Mouse (Mus musculus) heart, embryonic 14.5 days (tissue): Measurements from ENCODE around the gene Irf2. TPM values are rescaled to one million over a fixed set of nuclear protein-coding genes. Genes with fewer than 3 reads are reported as not detected.

ENCODE experiments used
- ATAC-seq: fragments of 200-750 bp; cut with Nextera tagmentation; 2 replicates; pipeline ENCODE4 v1.8.0; 2017; ENCODE audit warnings: low read depth, moderate TSS enrichment; ENCODE audit not compliant: insufficient number of reproducible peaks, insufficient read depth, low FRiP score
- H3K27ac ChIP-seq, 2 experiments: fragments of 200-500 bp in 1 of 2; fragments of 300-500 bp in 1 of 2; sonication (generic) in 1 of 2; replicated peaks in 1 of 2; 2 replicates each; pipeline ENCODE4 v1.5.1; 2012 to 2014; ENCODE audit warnings: low read depth in 2 of 2, low read length in 2 of 2, control low read depth in 1 of 2, mild to moderate bottlenecking in 1 of 2, mixed read lengths in 1 of 2; ENCODE audit not compliant: control insufficient read depth in 1 of 2, insufficient read depth in 1 of 2
- H3K27me3 ChIP-seq: fragments of 300-500 bp; sonication (generic); 2 replicates; pipeline ENCODE4 v1.6.1; 2014; ENCODE audit warnings: mild to moderate bottlenecking, low read length, control low read depth; ENCODE audit not compliant: control insufficient read depth, insufficient read depth
- H3K36me3 ChIP-seq: fragments of 300-500 bp; sonication (generic); 2 replicates; pipeline ENCODE4 v1.6.1; 2014; ENCODE audit warnings: mild to moderate bottlenecking, control low read depth, low read length, mixed read lengths; ENCODE audit not compliant: control insufficient read depth, insufficient read depth
- H3K4me1 ChIP-seq, 2 experiments: fragments of 200-500 bp in 1 of 2; fragments of 300-500 bp in 1 of 2; sonication (generic) in 1 of 2; 2 replicates each; pipeline ENCODE4 v1.6.1; 2012 to 2014; ENCODE audit warnings: low read length in 2 of 2, control low read depth in 1 of 2, mixed read lengths in 1 of 2; ENCODE audit not compliant: control insufficient read depth in 2 of 2, insufficient read depth in 2 of 2
- H3K4me2 ChIP-seq: fragments of 300-500 bp; sonication (generic); 2 replicates; pipeline ENCODE4 v1.6.1; 2014; ENCODE audit warnings: mild to moderate bottlenecking, low read length
- H3K4me3 ChIP-seq, 2 experiments: fragments of 200-500 bp in 1 of 2; fragments of 300-500 bp in 1 of 2; sonication (generic) in 1 of 2; 2 replicates each; pipeline ENCODE4 v1.5.1; 2012 to 2014; ENCODE audit warnings: low read length in 2 of 2, mild to moderate bottlenecking in 2 of 2, control low read depth in 1 of 2, low read depth in 1 of 2, moderate library complexity in 1 of 2; ENCODE audit not compliant: control insufficient read depth in 1 of 2, insufficient read depth in 1 of 2
- H3K9ac ChIP-seq: fragments of 300-500 bp; sonication (generic); 2 replicates; pipeline ENCODE4 v1.6.1; 2014; ENCODE audit warnings: mild to moderate bottlenecking, low read length
- H3K9me3 ChIP-seq: fragments of 300-500 bp; sonication (generic); 2 replicates; pipeline ENCODE4 v1.6.1; 2016; ENCODE audit warnings: low read length, control low read depth; ENCODE audit not compliant: control insufficient read depth
- WGBS: fragments of 180-500 bp; shearing (Covaris S2); extraction: QIAGEN DNeasy Blood & Tissue Kit; methylation state at CpG from one replicate; pipeline ENCODE4 v1.1.7; 2014; 5-methylcytosine and 5-hydroxymethylcytosine counted together
- polyA plus RNA-seq: library from polyadenylated mRNA; unstranded; fragments of >200 nt; fragmentation: Nextera tagmentation; extraction: Ambion mirVana; gene quantifications from 2 replicates; pipeline ENCODE4 v1.2.1, GENCODE M21; 2014

Irf2 gene
- polyA plus RNA-seq, 1 experiment from 2014 or later = 16.5 TPM

DNA sequence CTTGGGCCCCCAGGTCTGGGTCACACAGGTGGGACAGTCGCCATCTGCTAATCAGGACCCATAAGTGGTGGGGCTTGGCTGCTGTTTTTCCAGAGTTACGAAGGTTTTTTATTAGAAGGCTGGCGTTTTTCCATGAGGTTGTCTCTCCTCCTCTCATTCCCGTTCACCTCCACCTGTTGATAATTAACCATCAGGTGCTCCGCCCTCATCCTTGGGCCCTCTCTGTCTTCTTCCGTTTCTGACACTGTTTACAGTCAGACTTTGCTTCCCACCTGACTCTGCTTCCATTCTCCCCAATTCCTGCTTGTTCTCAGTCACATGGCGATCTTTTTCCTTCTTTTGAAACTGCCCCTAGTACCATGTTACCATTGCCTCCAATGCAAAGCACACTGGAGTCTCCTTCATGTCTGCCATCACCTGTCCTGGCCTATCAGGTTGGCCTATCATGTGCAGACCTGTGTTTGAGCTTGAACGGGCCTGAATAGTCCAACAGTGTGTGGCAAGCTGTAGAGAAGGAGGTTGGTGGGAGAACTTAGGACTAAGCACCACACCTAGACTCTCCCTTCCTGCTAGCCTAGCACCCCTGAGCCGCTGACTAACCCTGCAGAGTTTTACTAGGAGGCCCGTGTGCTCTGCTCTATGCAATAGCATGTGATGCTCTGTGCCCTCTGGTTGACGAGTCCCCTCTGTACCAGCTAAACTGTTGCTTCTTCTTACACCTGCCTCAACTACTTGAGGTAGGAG is 90.8 kb downstream of the Irf2 start:
- no peak overlapping the region for H3K9ac ChIP-seq
- WGBS = 86% methylated on average over 11 of the region's 11 CpGs
- ATAC-seq = no peak

DNA sequence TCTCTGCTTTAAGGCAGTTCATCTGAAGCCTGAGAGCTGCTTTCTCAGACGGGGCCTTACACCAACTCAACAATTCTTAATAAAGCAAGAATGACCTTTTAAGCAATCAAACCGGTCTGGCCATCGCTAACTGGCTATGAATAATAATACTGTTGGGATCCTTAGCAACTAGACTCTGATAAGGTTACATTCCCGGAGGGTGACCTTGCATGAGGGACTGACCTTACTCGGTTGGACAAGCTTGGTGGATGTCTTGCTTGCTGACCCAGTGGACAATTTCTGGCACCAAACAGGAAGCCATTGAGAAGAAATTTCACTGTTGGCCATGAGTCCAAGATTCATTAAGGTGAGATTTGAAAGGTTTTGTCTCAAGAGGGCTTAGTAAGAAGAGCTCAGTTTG is 92.4 kb downstream of the Irf2 start:
- 53% methylated on average over 5 of the region's 5 CpGs for WGBS
- Histone ChIP-seq H3K27ac (no peak overlapping the region), H3K27me3 (no peaks in the 10 kb centered on the region), H3K4me3 (no peak overlapping the region), H3K4me1 (peaks cover 4 to 11% of the 10 kb centered on the region in 2 experiments; a peak in 3 of 4 replicates), H3K4me2 (no peak overlapping the region), H3K9me3 (no peaks in the 10 kb centered on the region), H3K9ac (no peak overlapping the region), H3K36me3 (peaks cover 12% of the 10 kb centered on the region; the same call in 1 of the 2 replicates)
- ATAC-seq = no peak

More for the DNA sequence above, 90.8 kb downstream of the Irf2 start:
- H3K27ac ChIP-seq = no peak overlapping the region
- no peaks in the 10 kb centered on the region for H3K9me3 ChIP-seq
- no peak overlapping the region for H3K4me2 ChIP-seq
- no peaks in the 10 kb centered on the region for H3K27me3 ChIP-seq
- H3K4me1 ChIP-seq = peaks cover 4 to 11% of the 10 kb centered on the region in 2 experiments; a peak in 3 of 4 replicates
- H3K4me3 ChIP-seq = no peak overlapping the region
- peaks cover 15% of the 10 kb centered on the region; the same call in 1 of the 2 replicates for H3K36me3 ChIP-seq

DNA sequence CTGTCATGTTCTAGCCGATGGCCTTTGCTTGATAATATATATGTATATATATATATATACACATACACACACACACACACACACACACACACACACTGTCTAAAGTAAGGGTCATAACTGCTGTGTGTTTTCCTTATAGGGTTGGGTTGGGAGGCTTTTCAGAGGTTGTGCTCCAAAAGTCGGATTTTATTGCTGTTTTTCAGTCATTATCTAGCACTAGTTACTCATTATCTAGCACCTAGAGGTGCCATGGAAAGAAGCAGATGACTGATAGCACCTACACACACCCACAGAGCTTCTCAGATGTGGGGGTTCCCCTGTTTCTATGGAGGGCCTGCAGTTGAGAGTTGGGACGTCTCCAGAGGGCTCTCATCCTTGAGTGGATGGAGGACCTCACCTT is 92.9 kb downstream of the Irf2 start:
- WGBS = 72% methylated on average over 3 of the region's 3 CpGs

DNA sequence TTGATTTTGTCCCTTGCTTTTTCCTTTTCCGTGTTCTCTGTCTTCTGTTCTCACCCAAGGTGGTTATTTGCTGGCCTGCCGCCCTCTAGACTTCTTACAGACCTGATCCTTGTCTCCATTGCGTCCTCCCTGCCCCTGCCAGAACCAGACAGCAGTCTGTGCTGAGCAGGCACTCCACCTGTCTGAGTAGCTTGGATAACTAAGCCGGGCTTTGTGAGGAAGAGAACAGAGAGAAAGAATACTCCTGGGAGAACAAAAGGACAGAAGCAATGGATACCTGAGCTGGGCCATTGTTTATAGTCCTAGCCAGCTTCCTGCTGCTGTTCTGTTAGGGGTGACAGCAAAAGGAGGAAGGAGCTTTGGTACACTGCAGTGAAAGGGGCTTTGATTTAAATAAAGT is 94.2 kb downstream of the Irf2 start:
- no peaks in the 10 kb centered on the region for H3K27me3 ChIP-seq
- no peak overlapping the region for H3K9ac ChIP-seq
- no peak overlapping the region for H3K4me3 ChIP-seq
- H3K27ac ChIP-seq = no peak overlapping the region
- peaks cover 24% of the 10 kb centered on the region for H3K36me3 ChIP-seq
- H3K4me1 ChIP-seq = peaks cover 4 to 11% of the 10 kb centered on the region in 2 experiments; a peak in 3 of 4 replicates
- no peak for ATAC-seq
- no peak overlapping the region for H3K4me2 ChIP-seq
- H3K9me3 ChIP-seq = no peaks in the 10 kb centered on the region
- 71% methylated on average over 4 of the region's 4 CpGs for WGBS

More for the DNA sequence above, 92.9 kb downstream of the Irf2 start:
- ATAC-seq = no peak
- Histone ChIP-seq H3K4me2 (no peak overlapping the region), H3K27me3 (no peaks in the 10 kb centered on the region), H3K4me1 (peaks cover 4 to 11% of the 10 kb centered on the region in 2 experiments; a peak in 3 of 4 replicates), H3K4me3 (no peak overlapping the region), H3K9me3 (no peaks in the 10 kb centered on the region), H3K27ac (no peak overlapping the region), H3K9ac (no peak overlapping the region), H3K36me3 (peaks cover 11% of the 10 kb centered on the region; the same call in 1 of the 2 replicates)

DNA sequence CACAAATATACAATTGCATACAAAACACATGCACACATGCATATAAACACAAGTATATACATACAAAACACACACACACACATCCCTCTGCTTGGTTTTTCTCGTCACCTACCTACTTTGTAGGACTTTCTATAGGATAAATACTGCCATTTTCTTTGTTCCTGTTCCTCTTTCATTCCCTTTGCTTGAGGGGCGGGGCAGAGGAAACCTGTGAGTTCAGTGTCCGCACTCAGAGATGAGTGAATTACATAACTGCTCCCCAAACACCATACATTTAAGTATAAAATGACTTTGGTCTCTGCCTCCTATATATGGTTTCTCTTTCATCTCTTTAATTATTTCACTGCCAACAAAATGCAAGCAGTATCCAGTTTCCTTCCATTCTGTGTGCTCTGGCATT is 94.9 kb downstream of the Irf2 start:
- Histone ChIP-seq H3K4me3 (no peak overlapping the region), H3K4me1 (peaks cover 4 to 11% of the 10 kb centered on the region in 2 experiments; a peak in 3 of 4 replicates), H3K27me3 (no peaks in the 10 kb centered on the region), H3K9me3 (no peaks in the 10 kb centered on the region), H3K36me3 (peaks cover 30% of the 10 kb centered on the region), H3K4me2 (no peak overlapping the region), H3K9ac (no peak overlapping the region), H3K27ac (no peak overlapping the region)
- no peak for ATAC-seq
- WGBS = 92% methylated on average over 3 of the region's 3 CpGs

DNA sequence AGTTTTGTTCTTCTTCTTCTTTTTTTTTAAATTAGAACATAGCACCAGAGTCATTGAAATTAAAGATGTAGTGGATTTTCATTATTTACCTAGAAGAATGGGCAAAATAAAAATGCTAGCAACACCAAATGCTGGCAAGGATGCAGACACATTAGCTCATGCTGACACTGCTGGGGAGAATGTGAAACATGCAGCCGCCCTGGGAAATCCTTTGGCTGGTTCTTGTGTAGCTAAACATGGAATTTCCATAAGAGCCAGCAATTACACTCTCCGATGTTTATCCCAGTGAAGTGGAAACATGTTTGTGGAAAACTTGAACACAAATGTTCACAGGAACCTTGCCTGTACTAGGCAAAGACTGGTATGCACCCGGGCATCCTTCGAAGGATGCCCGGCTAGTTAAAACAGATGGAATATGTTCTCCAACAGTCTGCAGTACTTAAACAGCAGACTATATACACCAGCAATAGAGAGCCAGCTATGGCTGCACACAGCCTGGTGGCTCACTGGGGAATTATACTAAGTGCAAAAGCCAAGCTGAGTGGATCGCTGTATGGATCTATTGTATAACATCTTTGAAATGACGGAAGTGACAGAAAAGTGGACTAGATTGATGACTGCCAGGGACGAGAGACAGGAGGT is 96.6 kb downstream of the Irf2 start:
- ATAC-seq = no peak
- no peaks in the 10 kb centered on the region for H3K9me3 ChIP-seq
- no peak overlapping the region for H3K9ac ChIP-seq
- peaks cover 47% of the 10 kb centered on the region for H3K36me3 ChIP-seq
- 89% methylated on average over 8 of the region's 8 CpGs for WGBS
- H3K4me3 ChIP-seq = no peak overlapping the region
- peaks cover 4 to 11% of the 10 kb centered on the region in 2 experiments; a peak in 3 of 4 replicates for H3K4me1 ChIP-seq
- no peak overlapping the region for H3K27ac ChIP-seq
- no peak overlapping the region for H3K4me2 ChIP-seq
- no peaks in the 10 kb centered on the region for H3K27me3 ChIP-seq

DNA sequence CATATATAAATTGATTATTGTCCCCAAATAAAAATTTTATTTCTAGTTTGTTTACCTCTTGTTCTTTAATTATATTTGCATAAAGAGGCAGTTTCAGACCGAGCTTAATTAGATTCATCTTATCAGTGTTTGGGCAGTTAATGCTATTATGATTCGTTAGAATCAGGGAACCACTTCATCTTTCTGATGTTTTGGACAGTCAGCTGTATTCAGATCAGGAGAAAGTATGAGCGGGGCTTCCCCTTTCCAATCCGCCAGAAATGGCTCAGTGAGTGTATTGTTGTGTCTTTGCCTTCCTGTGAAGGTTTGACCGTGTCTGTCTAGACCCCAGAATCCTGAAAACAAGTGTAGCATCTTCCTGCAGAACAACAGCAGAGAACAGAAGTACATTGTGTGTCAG is 97.4 kb downstream of the Irf2 start:
- Histone ChIP-seq H3K4me1 (peaks cover 5 to 6% of the 10 kb centered on the region in 2 experiments; a peak in 2 of 4 replicates), H3K4me2 (no peak overlapping the region), H3K36me3 (peaks cover 51% of the 10 kb centered on the region), H3K27me3 (no peaks in the 10 kb centered on the region), H3K9me3 (no peaks in the 10 kb centered on the region), H3K4me3 (no peak overlapping the region), H3K27ac (no peak overlapping the region), H3K9ac (no peak overlapping the region)
- WGBS = 88% methylated on average over 5 of the region's 5 CpGs
- no peak for ATAC-seq
